Mouse (Mus musculus): ENCODE measurements around the gene Tnfrsf14. TPM values are rescaled to one million over a fixed set of nuclear protein-coding genes. Genes with fewer than 3 reads are reported as not detected.

Tnfrsf14 gene
- polyA plus RNA-seq, 1 experiment from 2014 or later: 1.0 TPM

- Histone ChIP-seq H3K4me3 (ENCODE audit: low read depth, low read length) (no peak overlapping the region), H3K4me2 (replicated peaks; ENCODE audit: low read depth, low read length) (no peak overlapping the region), H3K27ac (ENCODE audit: low read depth, low read length) (no peak overlapping the region), H3K4me1 (replicated peaks; ENCODE audit: control insufficient read depth, insufficient read depth, low read length) (peaks cover 6% of the 10 kb centered on the region; the same call in 1 of the 2 replicates), H3K27me3 (ENCODE audit: control insufficient read depth, insufficient read depth, low read length) (no peaks in the 10 kb centered on the region), H3K9ac (ENCODE audit: low read depth, low read length) (no peak overlapping the region), H3K36me3 (ENCODE audit: control insufficient read depth, insufficient read depth, low read length) (no peaks in the 10 kb centered on the region), H3K9me3 (ENCODE audit: control insufficient read depth, low read length) (no peaks in the 10 kb centered on the region)
- 92% methylated on average over 6 of the region's 6 CpGs for WGBS
- no peak for DNase-seq (ENCODE audit: low spot score)
- ATAC-seq (ENCODE audit: low FRiP score): no peak
Observed at GRCm38 (mm10) chr4:154943323-154944039, 15.1 kb upstream of the Tnfrsf14 start.

- Histone ChIP-seq H3K27me3 (ENCODE audit: control insufficient read depth, insufficient read depth, low read length) (no peaks in the 10 kb centered on the region), H3K4me2 (replicated peaks; ENCODE audit: low read depth, low read length) (no peak overlapping the region), H3K4me1 (replicated peaks; ENCODE audit: control insufficient read depth, insufficient read depth, low read length) (peaks cover 6% of the 10 kb centered on the region; the same call in 1 of the 2 replicates), H3K4me3 (ENCODE audit: low read depth, low read length) (no peak overlapping the region), H3K36me3 (ENCODE audit: control insufficient read depth, insufficient read depth, low read length) (no peaks in the 10 kb centered on the region), H3K9ac (ENCODE audit: low read depth, low read length) (no peak overlapping the region), H3K27ac (ENCODE audit: low read depth, low read length) (no peak overlapping the region), H3K9me3 (ENCODE audit: control insufficient read depth, low read length) (no peaks in the 10 kb centered on the region)
- WGBS: 90% methylated on average over 10 of the region's 10 CpGs
- DNase-seq (ENCODE audit: low spot score) (no peak), ATAC-seq (ENCODE audit: low FRiP score) (no peak)
Observed at GRCm38 (mm10) chr4:154942632-154943322, 14.4 kb upstream of the Tnfrsf14 start.

- Histone ChIP-seq H3K36me3 (ENCODE audit: control insufficient read depth, insufficient read depth, low read length) (no peaks in the 10 kb centered on the region), H3K9me3 (ENCODE audit: control insufficient read depth, low read length) (no peaks in the 10 kb centered on the region), H3K9ac (ENCODE audit: low read depth, low read length) (no peak overlapping the region), H3K4me1 (replicated peaks; ENCODE audit: control insufficient read depth, insufficient read depth, low read length) (peaks cover 6% of the 10 kb centered on the region; the same call in 1 of the 2 replicates), H3K4me3 (ENCODE audit: low read depth, low read length) (no peak overlapping the region), H3K27me3 (ENCODE audit: control insufficient read depth, insufficient read depth, low read length) (no peaks in the 10 kb centered on the region), H3K4me2 (replicated peaks; ENCODE audit: low read depth, low read length) (no peak overlapping the region), H3K27ac (ENCODE audit: low read depth, low read length) (no peak overlapping the region)
- no peak for ATAC-seq (ENCODE audit: low FRiP score)
- DNase-seq (ENCODE audit: low spot score): no peak
- 93% methylated on average over 5 of the region's 5 CpGs for WGBS
Observed at GRCm38 (mm10) chr4:154941831-154942230, 13.5 kb upstream of the Tnfrsf14 start.

GRCm38 (mm10) chr4:154940156-154940555 lies 11.8 kb upstream of the Tnfrsf14 start:
- no peaks in the 10 kb centered on the region for H3K9me3 ChIP-seq (ENCODE audit: control insufficient read depth, low read length)
- no peak overlapping the region for H3K9ac ChIP-seq (ENCODE audit: low read depth, low read length)
- no peak for DNase-seq (ENCODE audit: low spot score)
- 0 out of 2 replicates have a peak, but pooled peaks cover 2% of the 10 kb centered on the region for H3K4me1 ChIP-seq (replicated peaks; ENCODE audit: control insufficient read depth, insufficient read depth, low read length)
- 87% methylated on average over 2 of the region's 2 CpGs for WGBS
- no peaks in the 10 kb centered on the region for H3K27me3 ChIP-seq (ENCODE audit: control insufficient read depth, insufficient read depth, low read length)
- H3K27ac ChIP-seq (ENCODE audit: low read depth, low read length): no peak overlapping the region
- H3K36me3 ChIP-seq (ENCODE audit: control insufficient read depth, insufficient read depth, low read length): no peaks in the 10 kb centered on the region
- ATAC-seq (ENCODE audit: low FRiP score): no peak
- H3K4me2 ChIP-seq (replicated peaks; ENCODE audit: low read depth, low read length): no peak overlapping the region
- H3K4me3 ChIP-seq (ENCODE audit: low read depth, low read length): no peak overlapping the region

- Histone ChIP-seq H3K4me1 (replicated peaks; ENCODE audit: control insufficient read depth, insufficient read depth, low read length) (no peaks in the 10 kb centered on the region), H3K9me3 (ENCODE audit: control insufficient read depth, low read length) (no peaks in the 10 kb centered on the region), H3K4me3 (ENCODE audit: low read depth, low read length) (no peak overlapping the region), H3K9ac (ENCODE audit: low read depth, low read length) (no peak overlapping the region), H3K27me3 (ENCODE audit: control insufficient read depth, insufficient read depth, low read length) (no peaks in the 10 kb centered on the region), H3K27ac (ENCODE audit: low read depth, low read length) (no peak overlapping the region), H3K36me3 (ENCODE audit: control insufficient read depth, insufficient read depth, low read length) (no peaks in the 10 kb centered on the region), H3K4me2 (replicated peaks; ENCODE audit: low read depth, low read length) (no peak overlapping the region)
- 76% methylated on average over 1 of the region's 1 CpGs for WGBS
- ATAC-seq (ENCODE audit: low FRiP score) (no peak), DNase-seq (ENCODE audit: low spot score) (no peak)
Observed at GRCm38 (mm10) chr4:154937746-154938145, 9.4 kb upstream of the Tnfrsf14 start.

- no peak overlapping the region for H3K4me3 ChIP-seq (ENCODE audit: low read depth, low read length)
- no peak for DNase-seq (ENCODE audit: low spot score)
- no peaks in the 10 kb centered on the region for H3K27me3 ChIP-seq (ENCODE audit: control insufficient read depth, insufficient read depth, low read length)
- H3K36me3 ChIP-seq (ENCODE audit: control insufficient read depth, insufficient read depth, low read length): no peaks in the 10 kb centered on the region
- no peaks in the 10 kb centered on the region for H3K9me3 ChIP-seq (ENCODE audit: control insufficient read depth, low read length)
- H3K4me2 ChIP-seq (replicated peaks; ENCODE audit: low read depth, low read length): no peak overlapping the region
- ATAC-seq (ENCODE audit: low FRiP score): no peak
- H3K4me1 ChIP-seq (replicated peaks; ENCODE audit: control insufficient read depth, insufficient read depth, low read length): no peaks in the 10 kb centered on the region
- H3K27ac ChIP-seq (ENCODE audit: low read depth, low read length): no peak overlapping the region
- H3K9ac ChIP-seq (ENCODE audit: low read depth, low read length): no peak overlapping the region
- WGBS: 58% methylated on average over 8 of the region's 8 CpGs
Observed at GRCm38 (mm10) chr4:154936542-154937255, 8.3 kb upstream of the Tnfrsf14 start.

- Histone ChIP-seq H3K27ac (ENCODE audit: low read depth, low read length) (no peak overlapping the region), H3K9ac (ENCODE audit: low read depth, low read length) (no peak overlapping the region), H3K36me3 (ENCODE audit: control insufficient read depth, insufficient read depth, low read length) (no peaks in the 10 kb centered on the region), H3K4me2 (replicated peaks; ENCODE audit: low read depth, low read length) (no peak overlapping the region), H3K27me3 (ENCODE audit: control insufficient read depth, insufficient read depth, low read length) (no peaks in the 10 kb centered on the region), H3K9me3 (ENCODE audit: control insufficient read depth, low read length) (no peaks in the 10 kb centered on the region), H3K4me3 (ENCODE audit: low read depth, low read length) (no peak overlapping the region), H3K4me1 (replicated peaks; ENCODE audit: control insufficient read depth, insufficient read depth, low read length) (no peaks in the 10 kb centered on the region)
- ATAC-seq (ENCODE audit: low FRiP score) (no peak), DNase-seq (ENCODE audit: low spot score) (no peak)
- WGBS: 79% methylated on average over 7 of the region's 7 CpGs
Observed at GRCm38 (mm10) chr4:154935788-154936187, 7.4 kb upstream of the Tnfrsf14 start.

- no peaks in the 10 kb centered on the region for H3K9me3 ChIP-seq (ENCODE audit: control insufficient read depth, low read length)
- DNase-seq (ENCODE audit: low spot score): no peak
- no peak overlapping the region for H3K9ac ChIP-seq (ENCODE audit: low read depth, low read length)
- H3K4me3 ChIP-seq (ENCODE audit: low read depth, low read length): no peak overlapping the region
- 98% methylated on average over 2 of the region's 2 CpGs for WGBS
- H3K4me1 ChIP-seq (replicated peaks; ENCODE audit: control insufficient read depth, insufficient read depth, low read length): no peaks in the 10 kb centered on the region
- no peak for ATAC-seq (ENCODE audit: low FRiP score)
- H3K27ac ChIP-seq (ENCODE audit: low read depth, low read length): no peak overlapping the region
- H3K27me3 ChIP-seq (ENCODE audit: control insufficient read depth, insufficient read depth, low read length): no peaks in the 10 kb centered on the region
- H3K4me2 ChIP-seq (replicated peaks; ENCODE audit: low read depth, low read length): no peak overlapping the region
- no peaks in the 10 kb centered on the region for H3K36me3 ChIP-seq (ENCODE audit: control insufficient read depth, insufficient read depth, low read length)
Observed at GRCm38 (mm10) chr4:154934800-154935199, 6.4 kb upstream of the Tnfrsf14 start.
